Comparison of ENCODE assay signal across 21 mouse cellular contexts in genomic region chr6:137744700-137745099, GRCm38 (mm10). TPM values are rescaled to one million over a fixed set of nuclear protein-coding genes. Genes with fewer than 3 reads are reported as not detected.
DNase-seq lines count a peak whose midpoint lies in the region; ATAC-seq and TF ChIP-seq lines count a peak whose summit lies in the region.
"Had no signal": no experiment of that assay in that cellular context is flagged by ENCODE, and none has a peak within 500 bp of the region (broad histone marks: within the 10 kb centered on the region; RNA-seq: fewer than 3 reads in every experiment).

No protein-coding gene starts in this region.

- H3K4me1 ChIP-seq in kidney, adult 2 months (ENCODE audit: control insufficient read depth, insufficient read depth, low read length) = peaks cover 3% of the 10 kb centered on the region; the same call in 1 of the 2 replicates
- H3K4me1 ChIP-seq in kidney, embryonic 14.5 days (ENCODE audit: control insufficient read depth, insufficient read depth, low read length) = no peaks in the 10 kb centered on the region
- H3K4me1 ChIP-seq in liver, embryonic 16.5 days (ENCODE audit: control insufficient read depth, low read depth, low read length) = peaks cover 5% of the 10 kb centered on the region
- peaks cover 21% of the 10 kb centered on the region for H3K4me1 ChIP-seq in liver, embryonic 12.5 days
- H3K4me1 ChIP-seq in intestine, embryonic 15.5 days (replicated peaks) = no peaks in the 10 kb centered on the region
- H3K4me1 ChIP-seq: forebrain, embryonic 10.5 days; forebrain, embryonic 13.5 days; hindbrain, embryonic 12.5 days had no signal

- H3K36me3 ChIP-seq in kidney, adult 2 months (ENCODE audit: control insufficient read depth, insufficient read depth, low read length) = peaks cover 16% of the 10 kb centered on the region
- H3K36me3 ChIP-seq in kidney, embryonic 14.5 days (ENCODE audit: control insufficient read depth, insufficient read depth, low read length) = peaks cover 86% of the 10 kb centered on the region
- H3K36me3 ChIP-seq in liver, embryonic 16.5 days (ENCODE audit: control insufficient read depth, insufficient read depth) = peaks cover 60% of the 10 kb centered on the region
- peaks cover 96% of the 10 kb centered on the region for H3K36me3 ChIP-seq in liver, embryonic 12.5 days
- peaks cover 35% of the 10 kb centered on the region for H3K36me3 ChIP-seq in intestine, embryonic 15.5 days

- peak overlapping the region; percentile 60; the same call in 1 of the 2 replicates for H3K27ac ChIP-seq in kidney, adult 2 months (ENCODE audit: insufficient read depth, low read depth, low read length)
- no peak overlapping the region for H3K27ac ChIP-seq in kidney, embryonic 14.5 days (ENCODE audit: low read depth, low read length)
- no peak overlapping the region for H3K27ac ChIP-seq in liver, embryonic 16.5 days (ENCODE audit: low read length)
- no peak overlapping the region for H3K27ac ChIP-seq in liver, embryonic 12.5 days
- H3K27ac ChIP-seq in intestine, embryonic 15.5 days = no peak overlapping the region
- H3K27ac ChIP-seq: forebrain, embryonic 10.5 days; forebrain, embryonic 13.5 days; hindbrain, embryonic 12.5 days had no signal

- H3K9ac ChIP-seq in kidney, embryonic 14.5 days (ENCODE audit: low read depth, low read length) = no peak overlapping the region
- H3K9ac ChIP-seq in liver, embryonic 16.5 days (ENCODE audit: low read depth, low read length) = no peak overlapping the region; the same call in 1 of the 2 replicates
- H3K9ac ChIP-seq in liver, embryonic 12.5 days = no peak overlapping the region
- no peak overlapping the region for H3K9ac ChIP-seq in intestine, embryonic 15.5 days
- H3K9ac ChIP-seq: forebrain, embryonic 13.5 days; hindbrain, embryonic 12.5 days had no signal

- no peak overlapping the region for H3K4me3 ChIP-seq in kidney, adult 2 months (ENCODE audit: insufficient read depth, low read depth, low read length)
- no peak overlapping the region for H3K4me3 ChIP-seq in kidney, embryonic 14.5 days (ENCODE audit: low read length)
- no peak overlapping the region for H3K4me3 ChIP-seq in liver, embryonic 16.5 days (ENCODE audit: low read depth, low read length)
- no peak overlapping the region for H3K4me3 ChIP-seq in liver, embryonic 12.5 days
- H3K4me3 ChIP-seq in intestine, embryonic 15.5 days (replicated peaks) = no peak overlapping the region
- H3K4me3 ChIP-seq: forebrain, embryonic 10.5 days; forebrain, embryonic 13.5 days; hindbrain, embryonic 12.5 days had no signal

- ATAC-seq in kidney, embryonic 14.5 days (ENCODE audit: low FRiP score, low TSS enrichment) = no peak
- ATAC-seq in liver, embryonic 16.5 days (ENCODE audit: low read depth) = peak; percentile 31; the same call in 1 of the 2 replicates
- no peak for ATAC-seq in liver, embryonic 12.5 days
- ATAC-seq in intestine, embryonic 15.5 days = peak; percentile 86
- ATAC-seq: activated CD4-positive, CD25-positive, alpha-beta regulatory T cell, adult 4 months; forebrain, embryonic 13.5 days; forebrain, embryonic 16.5 days had no signal

- H3K4me2 ChIP-seq in kidney, embryonic 14.5 days (replicated peaks; ENCODE audit: low read depth, low read length) = no peak overlapping the region
- no peak overlapping the region for H3K4me2 ChIP-seq in liver, embryonic 16.5 days (ENCODE audit: low read depth, low read length)
- H3K4me2 ChIP-seq in liver, embryonic 12.5 days = no peak overlapping the region
- no peak overlapping the region for H3K4me2 ChIP-seq in intestine, embryonic 15.5 days (replicated peaks)
- H3K4me2 ChIP-seq: forebrain, embryonic 13.5 days; heart, embryonic 11.5 days; hindbrain, embryonic 12.5 days had no signal

- H3K9me3 ChIP-seq in kidney, embryonic 14.5 days (ENCODE audit: control insufficient read depth, low read length) = no peaks in the 10 kb centered on the region
- H3K9me3 ChIP-seq in liver, embryonic 16.5 days (replicated peaks; ENCODE audit: control insufficient read depth, low read length) = no peaks in the 10 kb centered on the region
- no peaks in the 10 kb centered on the region for H3K9me3 ChIP-seq in liver, embryonic 12.5 days (replicated peaks)
- no peaks in the 10 kb centered on the region for H3K9me3 ChIP-seq in intestine, embryonic 15.5 days
- H3K9me3 ChIP-seq: forebrain, embryonic 10.5 days; forebrain, embryonic 13.5 days; hindbrain, embryonic 12.5 days had no signal

- TF ChIP-seq POLR2A in kidney, adult 2 months (IDR thresholded peaks at IDR 0.05; ENCODE audit: low read depth, low read length) = no peak

- DNase-seq in kidney, adult 2 months = peak; percentile 44
- DNase-seq in large intestine, adult 2 months (ENCODE audit: low read depth, low spot score) = peak; percentile 42
- DNase-seq in cerebellum, postnatal 25 days = no peak
- no peak for DNase-seq in thymus, postnatal 36 days
- DNase-seq: adrenal gland, adult 8-10 months; adrenal gland, postnatal 25 days; cerebellum, adult 11-12 months; cerebellum, adult 8-10 months; cerebellum, postnatal 10 days; gastrocnemius, postnatal 14 days; heart, adult 11 months had no signal

- no peaks in the 10 kb centered on the region for H3K27me3 ChIP-seq in kidney, adult 2 months (replicated peaks; ENCODE audit: control insufficient read depth, insufficient read depth, low read length)
- H3K27me3 ChIP-seq in kidney, embryonic 14.5 days (ENCODE audit: control insufficient read depth, insufficient read depth, low read length) = no peaks in the 10 kb centered on the region
- no peaks in the 10 kb centered on the region for H3K27me3 ChIP-seq in liver, embryonic 16.5 days (ENCODE audit: control insufficient read depth, insufficient read depth, low read depth, low read length)
- H3K27me3 ChIP-seq in liver, embryonic 12.5 days (replicated peaks) = no peaks in the 10 kb centered on the region
- no peaks in the 10 kb centered on the region for H3K27me3 ChIP-seq in intestine, embryonic 15.5 days (replicated peaks)
- H3K27me3 ChIP-seq: forebrain, embryonic 13.5 days; hindbrain, embryonic 12.5 days had no signal

- WGBS in kidney, adult 2 months = 41% methylated on average over 4 of the region's 4 CpGs
- 71% methylated on average over 4 of the region's 4 CpGs for WGBS in kidney, embryonic 14.5 days
- WGBS in liver, embryonic 16.5 days (ENCODE audit: insufficient replicate concordance) = 63% methylated on average over 4 of the region's 4 CpGs
- WGBS in liver, embryonic 12.5 days (ENCODE audit: insufficient replicate concordance) = 72% methylated on average over 4 of the region's 4 CpGs
- WGBS in intestine, embryonic 15.5 days = 60% methylated on average over 4 of the region's 4 CpGs
- WGBS in large intestine, adult 2 months = 33% methylated on average over 4 of the region's 4 CpGs

- no peak for TF ChIP-seq CTCF in kidney, adult 2 months (conservative IDR thresholded peaks at IDR 0.05; ENCODE audit: insufficient read depth, insufficient read length, low read depth, low read length)

RNA-seq across cellular contexts. Expression of gene Dera, which starts 9.6 kb away (rescaled TPM):
- polyA plus RNA-seq in kidney, adult 2 months (2012; rRNA removed) = 36.0 and 38.2 TPM in 2 replicates
- polyA plus RNA-seq in kidney, embryonic 14.5 days (2014; fragmentation: Nextera tagmentation; extraction: Ambion mirVana) = 68.7 and 73.1 TPM in 2 replicates
- polyA plus RNA-seq in liver, embryonic 16.5 days (2015; fragmentation: Nextera tagmentation; extraction: Ambion mirVana) = 38.9 and 40.6 TPM in 2 replicates
- polyA plus RNA-seq in liver, embryonic 12.5 days (2016; fragmentation: Nextera tagmentation; extraction: Ambion mirVana) = 60.1 and 63.6 TPM in 2 replicates
- polyA plus RNA-seq in intestine, embryonic 15.5 days (2015; fragmentation: Nextera tagmentation; extraction: Ambion mirVana) = 93.9 and 98.6 TPM in 2 replicates
- 35.8 and 51.7 TPM in 2 replicates for polyA plus RNA-seq in large intestine, adult 2 months (2012; rRNA removed)

RNA-seq across cellular contexts. Expression of gene Strap, which starts 9.8 kb away (rescaled TPM):
- 29.7 and 31.1 TPM in 2 replicates for polyA plus RNA-seq in kidney, adult 2 months (2012; rRNA removed)
- 198 and 200 TPM in 2 replicates for polyA plus RNA-seq in kidney, embryonic 14.5 days (2014; fragmentation: Nextera tagmentation; extraction: Ambion mirVana)
- polyA plus RNA-seq in liver, embryonic 16.5 days (2015; fragmentation: Nextera tagmentation; extraction: Ambion mirVana) = 58.8 and 63.8 TPM in 2 replicates
- polyA plus RNA-seq in liver, embryonic 12.5 days (2016; fragmentation: Nextera tagmentation; extraction: Ambion mirVana) = 130 and 131 TPM in 2 replicates
- polyA plus RNA-seq in intestine, embryonic 15.5 days (2015; fragmentation: Nextera tagmentation; extraction: Ambion mirVana) = 131 and 147 TPM in 2 replicates
- polyA plus RNA-seq in large intestine, adult 2 months (2012; rRNA removed) = 19.0 and 27.7 TPM in 2 replicates

Comparison
In these comparisons a context has a peak if more than half of its experiments do, and no peak if none do; other contexts are left out.
1. ATAC-seq: peak in liver, embryonic 16.5 days (single experiment) and intestine, embryonic 15.5 days (single experiment); none in kidney, embryonic 14.5 days (single experiment) and liver, embryonic 12.5 days (single experiment).
2. DNase-seq: peak in kidney, adult 2 months (single experiment) and large intestine, adult 2 months (single experiment); none in cerebellum, postnatal 25 days (0 of 2) and thymus, postnatal 36 days (0 of 2).